Mouse (Mus musculus): ENCODE results near the gene Gm20883. TPM values are rescaled to one million over a fixed set of nuclear protein-coding genes. Genes with fewer than 3 reads are reported as not detected.
"Not testable (repeated sequence)": the region's sequence is repeated elsewhere in the genome, so short reads cannot be mapped to it uniquely, and the experiment has no call there.

The Gm20883 gene
- total RNA-seq (2017) = not detected in 2 replicates

DNA sequence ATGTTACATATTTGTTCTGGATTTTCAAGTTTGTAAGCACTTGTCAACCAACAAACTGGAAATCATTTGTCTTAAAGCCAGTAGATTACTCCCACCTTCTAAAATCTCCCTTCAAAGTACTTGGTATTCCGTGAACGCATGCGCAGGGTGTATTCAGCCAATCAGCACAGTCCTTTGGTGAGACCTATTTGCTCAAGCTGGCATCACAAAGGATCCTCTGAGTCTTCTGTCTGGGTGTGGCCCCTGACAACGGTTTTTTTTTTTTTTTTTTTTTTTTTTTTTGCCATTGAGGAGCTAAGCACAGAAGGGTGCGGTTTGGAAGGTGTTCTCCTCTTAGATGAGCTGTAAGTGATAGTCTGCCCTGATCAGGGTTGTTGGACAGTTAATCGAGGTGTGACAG is at the start of gene Gm20883:
Gene Gm20883 (plus strand): TSS at position 301 of the 400 bp plus-strand sequence.
- ATAC-seq (replicated peaks in 1 of 2; ENCODE audit: insufficient read depth in 1 of 2, low FRiP score in 2 of 2, low TSS enrichment in 1 of 2, low read depth in 1 of 2, poor library complexity in 2 of 2, severe bottlenecking in 2 of 2) = not testable (repeated sequence)

Measured in hematopoietic stem cell, adult 5-6 weeks (primary cell).